Mouse (Mus musculus) testis, adult 2 months (tissue): Measurements from ENCODE around the gene Zfp503. TPM values are rescaled to one million over a fixed set of nuclear protein-coding genes. Genes with fewer than 3 reads are reported as not detected.

ENCODE experiments used
- H3K27ac ChIP-seq: fragments of 200-500 bp; 2 replicates; pipeline ENCODE4 v1.5.1; 2012; ENCODE audit warnings: low read depth, low read length; ENCODE audit not compliant: control insufficient read depth, insufficient read depth
- H3K27me3 ChIP-seq: fragments of 200-500 bp; 2 replicates; pipeline ENCODE4 v1.6.1; 2012; ENCODE audit warnings: mild to moderate bottlenecking, low read length, moderate library complexity; ENCODE audit not compliant: control insufficient read depth, insufficient read depth
- H3K36me3 ChIP-seq: fragments of 200-500 bp; 2 replicates; pipeline ENCODE4 v1.6.1; 2012; ENCODE audit warnings: mild to moderate bottlenecking, low read length; ENCODE audit not compliant: control insufficient read depth, insufficient read depth
- H3K4me1 ChIP-seq: fragments of 200-500 bp; 2 replicates; pipeline ENCODE4 v1.6.1; 2012; ENCODE audit warnings: low read length; ENCODE audit not compliant: control insufficient read depth, insufficient read depth
- H3K4me3 ChIP-seq: fragments of 200-500 bp; 2 replicates; pipeline ENCODE4 v1.5.1; 2012; ENCODE audit warnings: low read depth, mild to moderate bottlenecking, low read length, moderate library complexity, mixed read lengths; ENCODE audit not compliant: control insufficient read depth
- CTCF ChIP-seq: fragments of 200-500 bp; IDR thresholded peaks from 2 replicates; pipeline ENCODE4 v1.5.1; 2012; ENCODE audit warnings: low read depth, mild to moderate bottlenecking, inconsistent platforms, low read length, moderate library complexity; ENCODE audit not compliant: control insufficient read depth, insufficient read depth, insufficient replicate concordance
- POLR2A ChIP-seq: fragments of 200-500 bp; IDR thresholded peaks from 2 replicates; pipeline ENCODE4 v1.6.1; 2012; ENCODE audit warnings: low read depth, mild to moderate bottlenecking, inconsistent platforms, low read length, moderate library complexity; ENCODE audit not compliant: control insufficient read depth
- polyA plus RNA-seq: library from polyadenylated mRNA; depleted of rRNA; stranded (reverse); fragments of >200 nt; gene quantifications from 2 replicates; pipeline ENCODE4 v1.2.3, GENCODE M21; 2012

Gene Zfp503
- polyA plus RNA-seq, 1 experiment: 0.43 TPM

DNA sequence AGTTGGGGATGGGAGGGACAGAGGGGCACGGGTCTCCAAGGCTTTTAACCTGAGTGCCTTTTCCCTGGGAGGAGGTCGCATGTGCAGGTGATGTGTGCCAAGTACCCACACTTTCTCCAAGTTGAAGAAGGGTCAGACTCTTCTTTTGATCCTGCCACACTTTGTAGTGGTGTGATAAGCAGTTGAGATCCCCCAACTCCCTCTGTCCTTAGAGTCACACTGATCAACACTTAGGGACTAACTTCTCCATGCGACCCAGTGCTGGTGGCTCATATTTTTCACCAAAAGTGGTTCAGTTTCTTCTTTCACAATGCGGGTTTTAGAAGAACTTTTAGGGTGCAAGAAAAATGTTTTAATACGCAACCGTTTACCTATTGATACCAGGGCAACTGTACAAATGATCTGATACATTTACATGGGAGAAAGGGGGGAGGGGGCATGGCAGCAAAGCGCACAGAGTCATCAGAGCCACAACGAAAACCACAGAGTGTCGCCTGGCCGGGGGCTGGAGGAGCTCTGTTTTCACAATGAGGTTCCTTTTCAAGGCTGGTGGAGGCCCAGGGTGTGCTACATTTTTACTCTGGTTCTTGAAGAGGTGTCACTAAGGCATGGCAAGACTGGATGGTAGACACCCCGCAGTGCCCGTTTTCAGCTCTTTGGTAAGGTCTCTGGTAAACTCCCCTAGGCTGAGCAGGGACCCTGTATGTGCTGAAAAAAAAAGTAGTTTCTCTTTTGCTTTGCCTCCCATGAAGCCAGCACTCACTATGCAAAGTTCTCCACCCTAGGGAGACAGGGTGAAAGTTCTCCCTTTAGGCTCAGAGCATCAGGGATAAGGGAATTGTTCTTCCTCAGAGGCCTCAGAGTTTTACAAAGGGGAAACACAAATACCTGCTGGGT is 30.8 kb upstream of the Zfp503 start:
- Histone ChIP-seq H3K4me3 (peak overlapping the region; percentile 74), H3K4me1 (peaks cover 15% of the 10 kb centered on the region), H3K27ac (peak overlapping the region; percentile 94), H3K27me3 (no peaks in the 10 kb centered on the region), H3K36me3 (no peaks in the 10 kb centered on the region)
- TF ChIP-seq CTCF (no peak), POLR2A (no peak)

DNA sequence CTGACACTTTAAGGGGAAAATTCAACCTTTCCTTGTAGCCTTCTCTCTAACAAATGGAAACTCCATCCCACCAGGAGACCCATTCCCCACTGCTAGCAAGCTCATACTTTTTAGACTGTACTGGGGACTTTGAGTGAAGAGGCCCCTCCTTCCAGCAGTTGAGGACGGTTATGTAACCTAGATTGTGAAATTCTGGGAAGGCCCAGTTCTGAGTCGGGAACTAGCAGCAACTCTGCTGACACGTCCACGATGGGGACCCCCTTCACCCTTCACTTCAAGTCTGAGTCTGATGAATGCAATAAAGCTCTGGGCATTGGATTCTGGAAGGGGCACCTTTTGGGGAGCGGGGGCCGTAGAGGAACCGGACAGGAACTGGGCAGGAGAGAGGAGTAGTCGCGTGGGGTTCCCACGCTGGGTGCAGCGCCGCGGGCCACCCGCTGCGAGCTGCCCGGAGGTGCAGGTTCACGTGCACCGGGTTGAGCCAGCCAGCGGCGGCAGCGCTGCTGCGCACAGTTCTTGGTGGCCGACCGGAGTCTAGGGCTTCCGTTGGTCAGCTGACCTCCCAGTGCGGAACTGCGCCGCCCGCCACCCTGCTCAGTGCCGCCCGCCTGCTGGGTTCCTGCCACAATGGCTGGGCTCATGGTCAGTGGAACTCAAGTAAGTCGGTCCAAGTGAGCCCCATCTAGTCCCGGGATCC is 30.0 kb upstream of the Zfp503 start, which contains the start of gene Lrmda:
Lrmda (plus strand) TSS at position 461 of the 697 bp plus-strand sequence.
- Histone ChIP-seq H3K27me3 (no peaks in the 10 kb centered on the region), H3K27ac (peak within 1 kb of the TSS; percentile 94), H3K4me3 (peak within 1 kb of the TSS; percentile 74), H3K4me1 (peaks cover 15% of the 10 kb centered on the region), H3K36me3 (no peaks in the 10 kb centered on the region)
- no peak for TF ChIP-seq CTCF
- no peak; the same call in 1 of the 2 replicates for TF ChIP-seq POLR2A

DNA sequence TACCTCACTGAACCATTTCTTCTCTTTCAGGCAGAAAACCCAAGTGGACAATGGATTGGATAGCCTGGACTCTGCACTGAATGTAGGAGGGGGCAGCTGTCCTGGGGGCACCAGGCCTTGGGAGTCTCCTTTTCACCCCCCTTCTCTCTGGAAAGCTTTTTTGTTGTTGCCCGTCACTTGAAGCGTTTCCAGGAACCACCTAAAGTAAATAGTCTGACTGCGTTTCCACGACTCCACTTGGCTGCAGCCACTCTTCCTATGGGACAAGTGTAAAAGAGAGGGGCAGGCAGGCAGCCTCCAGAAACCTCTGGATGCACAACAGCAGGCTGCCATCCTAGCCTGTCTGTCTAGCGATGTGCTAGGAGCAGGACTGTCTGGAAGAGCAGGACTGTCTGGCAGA is 27.6 kb upstream of the Zfp503 start:
- no peaks in the 10 kb centered on the region for H3K36me3 ChIP-seq
- H3K27me3 ChIP-seq: no peaks in the 10 kb centered on the region
- no peak overlapping the region for H3K4me3 ChIP-seq
- H3K4me1 ChIP-seq: peaks cover 14% of the 10 kb centered on the region
- no peak overlapping the region for H3K27ac ChIP-seq
- TF ChIP-seq POLR2A: no peak
- TF ChIP-seq CTCF: no peak

DNA sequence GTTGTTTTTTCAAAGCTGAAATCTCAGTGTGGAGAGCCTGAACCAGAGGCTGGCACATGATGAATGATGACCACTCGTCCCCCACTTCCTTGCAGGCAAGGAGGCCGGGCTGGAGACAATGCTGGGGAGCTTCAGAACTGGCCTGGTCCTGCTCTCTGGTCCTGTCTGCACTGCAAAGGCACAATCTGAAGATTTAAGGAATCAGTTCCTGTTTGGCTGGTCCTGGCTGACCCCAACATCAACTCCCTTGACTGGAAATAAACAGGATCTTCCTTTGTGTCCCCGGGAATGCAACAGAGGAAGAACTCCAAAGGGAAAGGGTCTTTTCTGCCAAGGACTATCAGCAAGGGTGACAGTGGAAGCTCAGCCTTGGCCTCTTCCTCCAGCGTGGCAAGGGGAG is 25.4 kb upstream of the Zfp503 start:
- TF ChIP-seq CTCF: no peak
- no peak for TF ChIP-seq POLR2A
- Histone ChIP-seq H3K27me3 (no peaks in the 10 kb centered on the region), H3K27ac (no peak overlapping the region), H3K4me1 (peaks cover 8% of the 10 kb centered on the region), H3K4me3 (no peak overlapping the region), H3K36me3 (no peaks in the 10 kb centered on the region)

DNA sequence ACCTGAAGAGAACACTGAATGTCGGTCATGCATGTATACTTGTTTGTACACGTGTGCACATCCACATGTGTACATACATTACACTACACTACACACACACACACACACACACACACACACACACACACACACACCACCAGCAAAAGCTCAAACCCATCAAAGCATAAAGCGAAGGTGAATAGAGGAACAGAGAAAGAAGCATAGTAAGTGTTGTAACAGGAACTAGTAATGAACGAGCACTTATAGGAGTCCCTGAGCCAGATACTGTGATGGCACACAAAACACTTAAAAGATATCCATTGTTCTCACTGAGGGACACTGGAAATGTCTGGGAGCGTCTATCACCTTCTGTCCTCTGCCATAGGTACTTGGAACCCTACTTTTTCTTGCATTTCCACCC is 24.9 kb upstream of the Zfp503 start:
- no peaks in the 10 kb centered on the region for H3K36me3 ChIP-seq
- H3K27me3 ChIP-seq: no peaks in the 10 kb centered on the region
- H3K27ac ChIP-seq: no peak overlapping the region
- TF ChIP-seq POLR2A: no peak
- TF ChIP-seq CTCF: no peak
- no peak overlapping the region for H3K4me3 ChIP-seq
- peaks cover 3% of the 10 kb centered on the region for H3K4me1 ChIP-seq

DNA sequence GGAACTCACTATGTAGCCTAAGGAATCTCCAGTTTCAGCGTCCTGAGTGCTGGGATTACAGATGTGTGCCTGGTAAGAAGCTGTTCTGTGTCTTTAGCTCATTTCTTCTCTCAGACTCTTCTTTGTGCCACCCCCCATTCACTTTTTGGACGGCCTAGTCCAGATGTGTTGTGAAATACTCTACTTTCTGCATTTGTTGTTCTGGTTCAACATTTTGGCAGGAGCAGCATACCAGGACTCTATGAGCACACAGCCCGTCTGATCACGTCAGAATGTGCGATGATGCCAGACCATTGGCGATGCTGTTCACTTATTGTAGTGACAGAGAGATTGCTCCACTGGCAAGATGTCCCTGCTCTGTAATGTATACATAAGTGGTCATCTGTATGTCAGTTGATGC is 17.6 kb upstream of the Zfp503 start:
- no peak overlapping the region for H3K4me3 ChIP-seq
- H3K27me3 ChIP-seq: no peaks in the 10 kb centered on the region

DNA sequence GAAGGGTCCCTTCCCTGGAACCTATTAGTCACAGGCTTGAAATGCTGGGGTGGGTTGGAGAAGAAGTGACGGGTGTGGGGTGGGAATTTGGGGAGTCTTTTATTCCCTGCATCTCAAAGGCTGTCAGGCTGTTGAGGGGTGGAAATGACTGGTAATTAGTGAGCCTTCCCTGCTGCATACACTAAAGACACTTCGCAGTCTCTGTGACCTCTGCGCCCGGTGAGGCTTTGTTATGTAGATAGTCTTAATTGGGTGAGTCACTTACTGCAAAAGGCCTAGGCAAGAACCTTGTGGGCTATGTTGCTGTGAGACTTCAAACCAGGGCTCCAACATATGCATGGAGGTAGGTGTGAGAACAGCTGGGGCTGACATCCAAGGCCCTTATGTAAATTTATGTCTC is 15.5 kb upstream of the Zfp503 start:
- TF ChIP-seq CTCF (no peak), POLR2A (no peak)
- Histone ChIP-seq H3K4me3 (no peak overlapping the region), H3K36me3 (no peaks in the 10 kb centered on the region), H3K27ac (no peak overlapping the region), H3K27me3 (no peaks in the 10 kb centered on the region), H3K4me1 (no peaks in the 10 kb centered on the region)

More for the DNA sequence above, 17.6 kb upstream of the Zfp503 start:
- Histone ChIP-seq H3K4me1 (no peaks in the 10 kb centered on the region), H3K36me3 (no peaks in the 10 kb centered on the region), H3K27ac (no peak overlapping the region)
- no peak for TF ChIP-seq CTCF
